Mouse (Mus musculus): ENCODE results near the gene Theg.
A peak's percentile ranks its signal among the peaks of the same experiment; 100 is the strongest.

Theg gene

GRCm38 (mm10) chr10:79540746-79541145, 46.4 kb downstream of the Theg start:
- H3K36me3 ChIP-seq (ENCODE audit: control insufficient read depth, insufficient read depth, low read length, poor library complexity, severe bottlenecking), result no peaks in the 10 kb centered on the region; the same call in 1 of the 2 replicates
- H3K27me3 ChIP-seq (ENCODE audit: control insufficient read depth, insufficient read depth, low read length, poor library complexity, severe bottlenecking), result no peaks in the 10 kb centered on the region
- no peak for DNase-seq (ENCODE audit: low read depth, low spot score)

GRCm38 (mm10) chr10:79539701-79540495, 47.2 kb downstream of the Theg start:
- DNase-seq (ENCODE audit: low read depth, low spot score), result no peak
- Histone ChIP-seq H3K27me3 (ENCODE audit: control insufficient read depth, insufficient read depth, low read length, poor library complexity, severe bottlenecking) (no peaks in the 10 kb centered on the region), H3K36me3 (ENCODE audit: control insufficient read depth, insufficient read depth, low read length, poor library complexity, severe bottlenecking) (no peaks in the 10 kb centered on the region; the same call in 1 of the 2 replicates)

- DNase-seq (ENCODE audit: low read depth, low spot score), result peak; percentile 32
- H3K36me3 ChIP-seq (ENCODE audit: control insufficient read depth, insufficient read depth, low read length, poor library complexity, severe bottlenecking), result no peaks in the 10 kb centered on the region; the same call in 1 of the 2 replicates
- H3K27me3 ChIP-seq (ENCODE audit: control insufficient read depth, insufficient read depth, low read length, poor library complexity, severe bottlenecking), result no peaks in the 10 kb centered on the region
These were observed 48.3 kb downstream of the Theg start for GRCm38 (mm10) chr10:79538873-79539272.

GRCm38 (mm10) chr10:79538323-79538722, 48.8 kb downstream of the Theg start:
- H3K27me3 ChIP-seq (ENCODE audit: control insufficient read depth, insufficient read depth, low read length, poor library complexity, severe bottlenecking), result no peaks in the 10 kb centered on the region
- H3K36me3 ChIP-seq (ENCODE audit: control insufficient read depth, insufficient read depth, low read length, poor library complexity, severe bottlenecking), result no peaks in the 10 kb centered on the region; the same call in 1 of the 2 replicates
- DNase-seq (ENCODE audit: low read depth, low spot score), result no peak

- Histone ChIP-seq H3K27me3 (ENCODE audit: control insufficient read depth, insufficient read depth, low read length, poor library complexity, severe bottlenecking) (no peaks in the 10 kb centered on the region), H3K36me3 (ENCODE audit: control insufficient read depth, insufficient read depth, low read length, poor library complexity, severe bottlenecking) (no peaks in the 10 kb centered on the region; the same call in 1 of the 2 replicates)
- no peak for DNase-seq (ENCODE audit: low read depth, low spot score)
These were observed 49.4 kb downstream of the Theg start for GRCm38 (mm10) chr10:79537781-79538180.

- Histone ChIP-seq H3K36me3 (ENCODE audit: control insufficient read depth, insufficient read depth, low read length, poor library complexity, severe bottlenecking) (no peaks in the 10 kb centered on the region; the same call in 1 of the 2 replicates), H3K27me3 (ENCODE audit: control insufficient read depth, insufficient read depth, low read length, poor library complexity, severe bottlenecking) (no peaks in the 10 kb centered on the region)
- DNase-seq (ENCODE audit: low read depth, low spot score), result no peak
These were observed 49.9 kb downstream of the Theg start for GRCm38 (mm10) chr10:79537271-79537670.

- no peak for DNase-seq (ENCODE audit: low read depth, low spot score)
- Histone ChIP-seq H3K27me3 (ENCODE audit: control insufficient read depth, insufficient read depth, low read length, poor library complexity, severe bottlenecking) (no peaks in the 10 kb centered on the region), H3K36me3 (ENCODE audit: control insufficient read depth, insufficient read depth, low read length, poor library complexity, severe bottlenecking) (no peaks in the 10 kb centered on the region; the same call in 1 of the 2 replicates)
These were observed 50.6 kb downstream of the Theg start for GRCm38 (mm10) chr10:79536461-79537080.

GRCm38 (mm10) chr10:79535431-79535830, 51.7 kb downstream of the Theg start:
- DNase-seq (ENCODE audit: low read depth, low spot score), result no peak
- no peaks in the 10 kb centered on the region for H3K27me3 ChIP-seq (ENCODE audit: control insufficient read depth, insufficient read depth, low read length, poor library complexity, severe bottlenecking)
- H3K36me3 ChIP-seq (ENCODE audit: control insufficient read depth, insufficient read depth, low read length, poor library complexity, severe bottlenecking), result no peaks in the 10 kb centered on the region; the same call in 1 of the 2 replicates

GRCm38 (mm10) chr10:79534426-79534825, 52.7 kb downstream of the Theg start:
- H3K27me3 ChIP-seq (ENCODE audit: control insufficient read depth, insufficient read depth, low read length, poor library complexity, severe bottlenecking), result no peaks in the 10 kb centered on the region
- no peak for DNase-seq (ENCODE audit: low read depth, low spot score)
- H3K36me3 ChIP-seq (ENCODE audit: control insufficient read depth, insufficient read depth, low read length, poor library complexity, severe bottlenecking), result no peaks in the 10 kb centered on the region

- Histone ChIP-seq H3K36me3 (ENCODE audit: control insufficient read depth, insufficient read depth, low read length, poor library complexity, severe bottlenecking) (no peaks in the 10 kb centered on the region), H3K27me3 (ENCODE audit: control insufficient read depth, insufficient read depth, low read length, poor library complexity, severe bottlenecking) (no peaks in the 10 kb centered on the region)
- DNase-seq (ENCODE audit: low read depth, low spot score), result peak; percentile 68
These were observed 53.8 kb downstream of the Theg start, which contains the start of gene Plpp2 for GRCm38 (mm10) chr10:79533126-79533911. Plpp2 (minus strand) TSS chr10:79533796.

GRCm38 (mm10) chr10:79532678-79533077, 54.5 kb downstream of the Theg start:
- H3K36me3 ChIP-seq (ENCODE audit: control insufficient read depth, insufficient read depth, low read length, poor library complexity, severe bottlenecking), result no peaks in the 10 kb centered on the region
- H3K27me3 ChIP-seq (ENCODE audit: control insufficient read depth, insufficient read depth, low read length, poor library complexity, severe bottlenecking), result no peaks in the 10 kb centered on the region
- DNase-seq (ENCODE audit: low read depth, low spot score), result no peak

- Histone ChIP-seq H3K27me3 (ENCODE audit: control insufficient read depth, insufficient read depth, low read length, poor library complexity, severe bottlenecking) (no peaks in the 10 kb centered on the region), H3K36me3 (ENCODE audit: control insufficient read depth, insufficient read depth, low read length, poor library complexity, severe bottlenecking) (no peaks in the 10 kb centered on the region)
- DNase-seq (ENCODE audit: low read depth, low spot score), result no peak
These were observed 55.5 kb downstream of the Theg start for GRCm38 (mm10) chr10:79531593-79531992.

GRCm38 (mm10) chr10:79530721-79531120, 56.4 kb downstream of the Theg start:
- no peaks in the 10 kb centered on the region for H3K36me3 ChIP-seq (ENCODE audit: control insufficient read depth, insufficient read depth, low read length, poor library complexity, severe bottlenecking)
- no peak for DNase-seq (ENCODE audit: low read depth, low spot score)
- no peaks in the 10 kb centered on the region for H3K27me3 ChIP-seq (ENCODE audit: control insufficient read depth, insufficient read depth, low read length, poor library complexity, severe bottlenecking)

GRCm38 (mm10) chr10:79530241-79530640, 56.9 kb downstream of the Theg start:
- H3K27me3 ChIP-seq (ENCODE audit: control insufficient read depth, insufficient read depth, low read length, poor library complexity, severe bottlenecking), result no peaks in the 10 kb centered on the region
- no peak for DNase-seq (ENCODE audit: low read depth, low spot score)
- no peaks in the 10 kb centered on the region for H3K36me3 ChIP-seq (ENCODE audit: control insufficient read depth, insufficient read depth, low read length, poor library complexity, severe bottlenecking)

- Histone ChIP-seq H3K27me3 (ENCODE audit: control insufficient read depth, insufficient read depth, low read length, poor library complexity, severe bottlenecking) (no peaks in the 10 kb centered on the region), H3K36me3 (ENCODE audit: control insufficient read depth, insufficient read depth, low read length, poor library complexity, severe bottlenecking) (no peaks in the 10 kb centered on the region)
- no peak for DNase-seq (ENCODE audit: low read depth, low spot score)
These were observed 59.0 kb downstream of the Theg start for GRCm38 (mm10) chr10:79528081-79528480.
